Mouse (Mus musculus) CH12.LX (cell line): ENCODE results near the gene Fam228a. TPM values are rescaled to one million over a fixed set of nuclear protein-coding genes. Genes with fewer than 3 reads are reported as not detected.

ENCODE experiments used
- DNase-seq: peaks from one replicate; pipeline ENCODE4 v3.0.0-alpha.2; 2013; ENCODE audit errors: extremely low read depth
- H3K27ac ChIP-seq: 2 replicates; pipeline ENCODE4 v1.5.1; 2012; ENCODE audit warnings: low read depth, mild to moderate bottlenecking, control low read depth, moderate library complexity; ENCODE audit not compliant: insufficient read depth
- H3K27me3 ChIP-seq: replicated peaks from 2 replicates; pipeline ENCODE3; 2012; ENCODE audit warnings: inconsistent platforms
- H3K36me3 ChIP-seq, 2 experiments: replicated peaks in 1 of 2; 2 replicates each; pipeline versions ENCODE3 to v1.6.1; 2012; ENCODE audit warnings: inconsistent platforms in 1 of 2, low read length in 1 of 2, mild to moderate bottlenecking in 1 of 2, mixed read lengths in 1 of 2, moderate library complexity in 1 of 2; ENCODE audit not compliant: control insufficient read depth in 1 of 2, insufficient read depth in 1 of 2
- H3K4me1 ChIP-seq, 2 experiments: 2 replicates each; pipeline ENCODE4 v1.6.1; 2012; ENCODE audit warnings: inconsistent platforms in 1 of 2, moderate library complexity in 1 of 2; ENCODE audit not compliant: insufficient read depth in 2 of 2, control insufficient read depth in 1 of 2
- H3K4me2 ChIP-seq: 2 replicates; pipeline ENCODE4 v1.6.1; 2012; ENCODE audit warnings: low read depth, mild to moderate bottlenecking, control low read depth; ENCODE audit not compliant: poor library complexity, insufficient read depth, severe bottlenecking
- H3K4me3 ChIP-seq, 3 experiments: fragments of 150-350 bp in 1 of 3; sonication (generic) in 1 of 3; replicated peaks in 1 of 3; 2 replicates each; pipeline versions ENCODE3 to v1.5.1; 2011 to 2012; ENCODE audit warnings: low read depth in 2 of 3, low read length in 2 of 3, mild to moderate bottlenecking in 2 of 3, moderate library complexity in 2 of 3, control low read depth in 1 of 3, improper control_type of control experiment in 1 of 3, inconsistent platforms in 1 of 3, mixed read lengths in 1 of 3; ENCODE audit not compliant: poor library complexity in 1 of 3
- H3K79me2 ChIP-seq: replicated peaks from 2 replicates; pipeline ENCODE4 v1.6.1; 2012; ENCODE audit warnings: mild to moderate bottlenecking, moderate library complexity; ENCODE audit not compliant: control insufficient read depth, poor library complexity, insufficient read depth, severe bottlenecking; ENCODE audit errors: extremely low read depth
- H3K9ac ChIP-seq: 2 replicates; pipeline ENCODE4 v1.6.1; 2012; ENCODE audit warnings: low read depth, mild to moderate bottlenecking, control low read depth, moderate library complexity; ENCODE audit not compliant: insufficient read depth
- H3K9me3 ChIP-seq: replicated peaks from 2 replicates; pipeline ENCODE3; 2012; ENCODE audit warnings: low read length, inconsistent platforms, mixed read lengths
- BHLHE40 ChIP-seq: IDR thresholded peaks from 2 replicates; pipeline ENCODE4 v1.6.1; 2011; ENCODE audit warnings: mild to moderate bottlenecking, low read depth, low read length, improper control_type of control experiment
- CTCF ChIP-seq, 2 experiments: IDR thresholded peaks in 1 of 2; conservative IDR thresholded peaks in 1 of 2; 2 replicates each; pipeline ENCODE4 v1.5.1; 2011 to 2012; ENCODE audit warnings: low read depth in 2 of 2, low read length in 2 of 2, improper control_type of control experiment in 1 of 2, inconsistent platforms in 1 of 2, mild to moderate bottlenecking in 1 of 2, moderate library complexity in 1 of 2
- E2F4 ChIP-seq: IDR thresholded peaks from 2 replicates; pipeline ENCODE4 v1.6.1; 2011; ENCODE audit warnings: low read depth, low read length, improper control_type of control experiment; ENCODE audit not compliant: insufficient replicate concordance
- EP300 ChIP-seq: IDR thresholded peaks from 2 replicates; pipeline ENCODE4 v1.6.1; 2011; ENCODE audit warnings: low read length, improper control_type of control experiment
- ETS1 ChIP-seq: conservative IDR thresholded peaks from 2 replicates; pipeline ENCODE4 v1.6.1; 2012; ENCODE audit warnings: low read depth, mild to moderate bottlenecking, inconsistent platforms, low read length, improper control_type of control experiment, moderate library complexity
- JUN ChIP-seq: IDR thresholded peaks from 2 replicates; pipeline ENCODE4 v1.6.1; 2011; ENCODE audit warnings: low read depth, mild to moderate bottlenecking, low read length, improper control_type of control experiment, moderate library complexity; ENCODE audit not compliant: insufficient read depth
- JUND ChIP-seq: conservative IDR thresholded peaks from 2 replicates; pipeline ENCODE4 v1.6.1; 2011; ENCODE audit warnings: low read depth, low read length, improper control_type of control experiment
- KAT2A ChIP-seq: IDR thresholded peaks from 2 replicates; pipeline ENCODE4 v1.6.1; 2012; ENCODE audit warnings: low read length, improper control_type of control experiment, inconsistent platforms; ENCODE audit not compliant: insufficient replicate concordance
- MAFK ChIP-seq: IDR thresholded peaks from 2 replicates; pipeline ENCODE4 v1.6.1; 2011; ENCODE audit warnings: low read length, improper control_type of control experiment; ENCODE audit not compliant: insufficient replicate concordance
- MEF2A ChIP-seq: IDR thresholded peaks from 2 replicates; pipeline ENCODE4 v1.6.1; 2014; ENCODE audit warnings: low read depth, mild to moderate bottlenecking, inconsistent platforms, low read length, improper control_type of control experiment, borderline replicate concordance
- MXI1 ChIP-seq: IDR thresholded peaks from 2 replicates; pipeline ENCODE4 v1.6.1; 2011; ENCODE audit warnings: mild to moderate bottlenecking, low read depth, low read length, improper control_type of control experiment
- MYC ChIP-seq: IDR thresholded peaks from 2 replicates; pipeline ENCODE4 v1.6.1; 2011; ENCODE audit warnings: low read depth, mild to moderate bottlenecking, improper control_type of control experiment, low read length
- NRF1 ChIP-seq: IDR thresholded peaks from 2 replicates; pipeline ENCODE4 v1.6.1; 2014; ENCODE audit warnings: low read depth, mild to moderate bottlenecking, inconsistent platforms, low read length, improper control_type of control experiment, moderate library complexity
- POLR2A ChIP-seq: IDR thresholded peaks from 2 replicates; pipeline ENCODE4 v1.6.1; 2011; ENCODE audit warnings: low read depth, mild to moderate bottlenecking, improper control_type of control experiment, low read length
- POLR2AphosphoS2 ChIP-seq: IDR thresholded peaks from 2 replicates; pipeline ENCODE4 v1.6.1; 2011; ENCODE audit warnings: low read depth, low read length, improper control_type of control experiment
- RAD21 ChIP-seq: IDR thresholded peaks from 2 replicates; pipeline ENCODE4 v1.6.1; 2011; ENCODE audit warnings: low read depth, mild to moderate bottlenecking, low read length, improper control_type of control experiment, moderate library complexity
- SMC3 ChIP-seq: IDR thresholded peaks from 2 replicates; pipeline ENCODE4 v1.6.1; 2011; ENCODE audit warnings: low read depth, low read length, improper control_type of control experiment
- TCF12 ChIP-seq: IDR thresholded peaks from 2 replicates; pipeline ENCODE4 v1.6.1; 2014; ENCODE audit warnings: low read depth, mild to moderate bottlenecking, inconsistent platforms, low read length, improper control_type of control experiment
- UBTF ChIP-seq: IDR thresholded peaks from 2 replicates; pipeline ENCODE4 v1.6.1; 2012; ENCODE audit warnings: low read depth, mild to moderate bottlenecking, inconsistent platforms, low read length, improper control_type of control experiment, moderate library complexity
- USF1 ChIP-seq: IDR thresholded peaks from 2 replicates; pipeline ENCODE4 v1.6.1; 2014; ENCODE audit warnings: low read depth, mild to moderate bottlenecking, inconsistent platforms, low read length, improper control_type of control experiment
- USF2 ChIP-seq: conservative IDR thresholded peaks from 2 replicates; pipeline ENCODE4 v1.6.1; 2011; ENCODE audit warnings: low read depth, low read length, improper control_type of control experiment
- ZC3H11A ChIP-seq: IDR thresholded peaks from 2 replicates; pipeline ENCODE4 v1.6.1; 2012; ENCODE audit warnings: low read depth, mild to moderate bottlenecking, inconsistent platforms, low read length, improper control_type of control experiment
- ZMIZ1 ChIP-seq: IDR thresholded peaks from 2 replicates; pipeline ENCODE4 v1.6.1; 2012; ENCODE audit warnings: low read depth, mild to moderate bottlenecking, inconsistent platforms, low read length, improper control_type of control experiment
- dilution Hi-C: fragments of 300-500 bp; cut with MboI; formaldehyde crosslinking; loops from 2 replicates; pipeline ENCODE4 v1.14.3; 2020; ENCODE audit warnings: low sequenced_read_pairs; ENCODE audit not compliant: extremely low pct_unique_long_range_greater_than_20kb, extremely low pct_ligation_motif_present
- in situ Hi-C: fragments of 300-500 bp; cut with MboI; formaldehyde crosslinking; loops from 3 replicates; pipeline ENCODE4 v1.14.3; 2019; ENCODE audit warnings: low sequenced_read_pairs, low pct_ligation_motif_present, low pct_unique_long_range_greater_than_20kb, mixed read lengths
- polyA plus RNA-seq: library from polyadenylated mRNA; unstranded; fragments of >175 nt; gene quantifications from 2 replicates; pipeline ENCODE4 v1.2.1, GENCODE M21; 2012; ENCODE audit warnings: low read depth; ENCODE audit not compliant: insufficient read length
- total RNA-seq, 2 experiments: library from RNA; depleted of rRNA; stranded (reverse); fragments of 300-350 nt in 1 of 2; fragments of >200 nt in 1 of 2; gene quantifications; 2 replicates each; pipeline ENCODE4 v1.2.3; 2012 to 2014

Fam228a gene
- total and polyA plus RNA-seq, 3 experiments, result not detected

DNA sequence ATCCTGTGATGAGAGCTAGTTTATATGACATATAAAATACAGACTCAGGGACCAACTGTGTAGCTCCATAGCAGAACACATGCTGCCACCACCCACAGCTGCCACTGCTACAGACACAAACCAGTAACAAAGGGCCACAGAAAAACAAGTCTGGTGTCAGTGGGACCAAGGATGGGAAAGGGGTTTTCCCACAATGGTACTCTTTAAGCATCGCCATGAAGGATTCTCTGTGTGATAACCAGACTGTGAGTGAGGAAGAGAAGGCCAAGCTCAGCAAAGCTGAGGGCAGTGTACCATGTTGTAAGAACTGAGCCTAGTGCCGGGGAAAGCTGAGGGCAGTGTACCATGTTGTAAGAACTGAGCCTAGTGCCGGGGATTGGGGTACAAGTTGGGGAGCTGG lies 47.0 kb downstream of the Fam228a start:
- DNase-seq, result no peak
- no peak overlapping the region for H3K4me2 ChIP-seq
- no peaks in the 10 kb centered on the region for H3K79me2 ChIP-seq
- H3K27me3 ChIP-seq, result no peaks in the 10 kb centered on the region
- peaks cover 3 to 9% of the 10 kb centered on the region in 2 experiments; a peak in 2 of 4 replicates for H3K4me1 ChIP-seq
- H3K27ac ChIP-seq, result no peak overlapping the region
- in situ Hi-C loops, result no loop called here
- H3K9me3 ChIP-seq, result no peaks in the 10 kb centered on the region
- dilution Hi-C loops, result no loop called here
- peaks cover 12 to 44% of the 10 kb centered on the region in 2 experiments for H3K36me3 ChIP-seq
- no peak overlapping the region for H3K9ac ChIP-seq
- no peak overlapping the region for H3K4me3 ChIP-seq
- TF ChIP-seq MXI1 (no peak), USF2 (no peak), TCF12 (no peak), SMC3 (no peak), POLR2A (no peak), RAD21 (no peak), JUN (no peak), CTCF (conservative IDR thresholded peaks at IDR 0.05 in 1 of 2, IDR thresholded peaks at IDR 0.05 in 1 of 2; ENCODE audit: low read depth in 2 of 2, low read length in 2 of 2) (no peak), E2F4 (no peak), UBTF (no peak), KAT2A (no peak), MYC (no peak), MEF2A (no peak), JUND (no peak), EP300 (no peak), ETS1 (no peak)

DNA sequence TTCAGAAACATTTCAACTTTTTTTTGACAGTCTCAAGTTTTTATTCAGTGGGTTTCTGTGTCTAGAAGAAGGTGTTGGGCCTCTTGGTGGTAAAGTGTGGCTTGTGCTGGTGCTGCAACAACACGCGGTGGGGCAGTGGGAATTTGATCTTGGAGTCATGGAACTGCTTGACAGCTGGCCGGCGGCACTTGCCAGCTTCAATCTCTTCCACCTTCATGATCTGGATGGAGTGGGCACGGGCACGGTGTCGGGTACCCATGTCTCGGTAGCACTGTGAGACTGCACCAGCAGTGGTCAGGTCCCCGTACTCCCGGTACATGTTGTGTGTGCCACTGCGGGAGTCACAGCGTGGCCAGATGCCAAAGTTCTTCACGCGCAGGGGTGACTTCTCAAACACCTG lies 48.9 kb downstream of the Fam228a start:
- dilution Hi-C loops, result no loop called here
- no peak overlapping the region for H3K27ac ChIP-seq
- no peaks in the 10 kb centered on the region for H3K27me3 ChIP-seq
- H3K4me1 ChIP-seq, result peaks cover 3 to 9% of the 10 kb centered on the region in 2 experiments; a peak in 2 of 4 replicates
- H3K9ac ChIP-seq, result no peak overlapping the region
- H3K4me3 ChIP-seq, result no peak overlapping the region
- DNase-seq, result no peak
- in situ Hi-C loops, result no loop called here
- no peak for TF ChIP-seq SMC3
- H3K9me3 ChIP-seq, result no peaks in the 10 kb centered on the region
- H3K36me3 ChIP-seq, result peaks cover 12 to 46% of the 10 kb centered on the region in 2 experiments
- no peak overlapping the region for H3K4me2 ChIP-seq
- no peaks in the 10 kb centered on the region for H3K79me2 ChIP-seq

DNA sequence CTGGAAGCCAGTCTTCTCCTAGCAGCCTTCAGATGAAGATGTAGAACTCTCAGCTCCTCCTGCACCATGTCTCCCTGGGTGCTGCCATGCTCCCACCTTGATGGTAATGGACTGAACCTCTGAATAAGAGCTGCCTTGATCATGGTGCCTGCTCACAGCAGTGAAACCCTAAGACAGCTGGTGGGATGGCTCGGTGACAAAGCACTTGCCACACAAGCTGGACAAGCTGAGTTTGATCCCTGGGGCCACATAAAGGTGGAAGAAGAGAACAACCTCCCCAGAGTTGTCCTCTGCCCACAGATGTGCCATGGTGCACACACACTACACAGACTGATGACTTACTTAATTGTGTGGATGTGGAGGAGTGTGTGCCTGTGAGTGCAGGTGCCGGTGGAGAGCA lies 49.8 kb downstream of the Fam228a start:
- H3K79me2 ChIP-seq, result no peaks in the 10 kb centered on the region
- no peaks in the 10 kb centered on the region for H3K9me3 ChIP-seq
- in situ Hi-C loops, result no loop called here
- TF ChIP-seq MAFK, result no peak
- no peak for TF ChIP-seq TCF12
- TF ChIP-seq POLR2AphosphoS2, result no peak
- no peak for TF ChIP-seq E2F4
- no peak for TF ChIP-seq JUN
- TF ChIP-seq BHLHE40, result no peak
- TF ChIP-seq ZC3H11A, result no peak
- TF ChIP-seq ZMIZ1, result no peak
- no peak for TF ChIP-seq USF1
- TF ChIP-seq NRF1, result no peak
- TF ChIP-seq, all 38 proteins: peak for 0
- peaks cover 3 to 9% of the 10 kb centered on the region in 2 experiments; a peak in 2 of 4 replicates for H3K4me1 ChIP-seq
- DNase-seq, result no peak
- H3K27ac ChIP-seq, result no peak overlapping the region
- H3K9ac ChIP-seq, result no peak overlapping the region
- no peak overlapping the region for H3K4me2 ChIP-seq
- H3K36me3 ChIP-seq, result peaks cover 15 to 56% of the 10 kb centered on the region in 2 experiments
- dilution Hi-C loops, result no loop called here
- H3K4me3 ChIP-seq, result no peak overlapping the region
- no peaks in the 10 kb centered on the region for H3K27me3 ChIP-seq
